Mouse (Mus musculus): ENCODE measurements around the gene Atp1a1. TPM values are rescaled to one million over a fixed set of nuclear protein-coding genes. Genes with fewer than 3 reads are reported as not detected.

The Atp1a1 gene
- polyA plus RNA-seq, 1 experiment from 2014 or later: 132 TPM

DNA sequence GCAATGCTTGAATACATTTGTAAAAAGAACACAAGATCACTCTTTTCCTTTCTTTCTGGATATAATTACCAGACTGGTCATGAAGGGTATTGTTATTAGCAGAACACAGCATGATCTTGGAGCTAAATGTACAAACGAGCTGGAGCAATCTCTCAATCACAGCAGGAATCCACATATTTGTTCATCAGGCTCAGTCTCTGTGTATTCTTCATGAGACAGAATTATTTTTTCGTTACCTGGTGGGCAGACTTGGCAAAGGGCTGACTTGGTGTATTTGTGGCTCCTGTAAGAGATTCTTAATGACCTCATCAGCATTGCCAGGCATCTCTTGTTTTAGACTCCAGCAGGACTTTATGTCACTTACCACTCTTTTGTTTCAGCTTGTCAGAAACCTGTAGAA lies 31.6 kb upstream of the Atp1a1 start:
- Histone ChIP-seq H3K36me3 (ENCODE audit: control insufficient read depth, insufficient read depth, low read length) (no peaks in the 10 kb centered on the region), H3K9ac (ENCODE audit: low read length) (no peak overlapping the region), H3K9me3 (ENCODE audit: control insufficient read depth, low read length) (no peaks in the 10 kb centered on the region), H3K27me3 (ENCODE audit: control insufficient read depth, insufficient read depth, low read length) (no peaks in the 10 kb centered on the region), H3K4me2 (replicated peaks; ENCODE audit: low read depth) (no peak overlapping the region), H3K27ac (replicated peaks) (no peak overlapping the region), H3K4me1 (replicated peaks; ENCODE audit: control insufficient read depth, insufficient read depth) (no peaks in the 10 kb centered on the region), H3K4me3 (ENCODE audit: low read depth, low read length) (no peak overlapping the region)
- DNase-seq (ENCODE audit: low spot score) (no peak), ATAC-seq (ENCODE audit: low FRiP score, low TSS enrichment) (no peak)
- 49% methylated on average over 2 of the region's 2 CpGs for WGBS
- TF ChIP-seq CTCF (IDR thresholded peaks at IDR 0.05; ENCODE audit: low read depth) (no peak), EP300 (optimal IDR thresholded peaks at IDR 0.05) (no peak)

DNA sequence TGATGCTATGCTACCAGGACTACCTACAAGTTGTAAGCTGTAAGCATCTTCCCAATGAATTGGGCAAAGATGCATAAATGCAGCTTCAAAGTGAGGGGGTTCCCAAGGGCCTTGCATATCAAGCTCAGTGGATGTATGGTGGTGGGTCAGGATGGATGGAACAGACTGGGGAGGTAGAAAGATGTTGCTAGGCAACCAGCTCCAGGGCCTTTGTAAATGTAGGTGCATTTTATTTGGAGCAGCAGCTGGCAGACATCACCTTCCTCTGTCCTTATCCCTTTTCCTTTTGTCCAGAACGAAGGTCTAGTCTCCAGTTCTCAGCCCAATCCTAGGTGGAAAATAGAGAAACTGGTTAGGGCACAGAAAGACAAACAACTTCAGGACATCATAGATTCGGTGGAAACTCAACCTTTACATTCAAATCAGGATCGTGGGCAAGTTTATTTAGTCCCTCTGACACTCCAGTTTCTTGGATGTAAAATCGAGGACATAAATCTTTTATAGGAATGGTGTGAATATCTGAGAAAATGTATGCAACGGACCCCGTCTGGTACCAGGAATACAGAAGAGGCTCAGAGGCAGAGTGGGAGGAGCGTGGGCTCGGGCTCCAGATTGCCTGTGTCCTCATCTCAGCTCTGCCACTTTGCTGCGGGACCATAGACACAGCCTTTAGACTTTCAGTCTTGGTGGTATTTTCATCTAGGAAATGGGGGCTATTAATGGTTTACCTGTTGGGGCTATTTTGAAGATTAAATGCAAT lies 29.8 kb upstream of the Atp1a1 start:
- Histone ChIP-seq H3K27me3 (ENCODE audit: control insufficient read depth, insufficient read depth, low read length) (no peaks in the 10 kb centered on the region), H3K36me3 (ENCODE audit: control insufficient read depth, insufficient read depth, low read length) (no peaks in the 10 kb centered on the region), H3K4me3 (ENCODE audit: low read depth, low read length) (no peak overlapping the region), H3K9me3 (ENCODE audit: control insufficient read depth, low read length) (no peaks in the 10 kb centered on the region), H3K4me2 (replicated peaks; ENCODE audit: low read depth) (no peak overlapping the region), H3K4me1 (replicated peaks; ENCODE audit: control insufficient read depth, insufficient read depth) (no peaks in the 10 kb centered on the region), H3K27ac (replicated peaks) (no peak overlapping the region), H3K9ac (ENCODE audit: low read length) (no peak overlapping the region)
- ATAC-seq (ENCODE audit: low FRiP score, low TSS enrichment): no peak
- no peak for TF ChIP-seq CTCF (IDR thresholded peaks at IDR 0.05; ENCODE audit: low read depth)
- TF ChIP-seq EP300 (optimal IDR thresholded peaks at IDR 0.05): no peak
- no peak for DNase-seq (ENCODE audit: low spot score)
- WGBS: 77% methylated on average over 9 of the region's 9 CpGs

DNA sequence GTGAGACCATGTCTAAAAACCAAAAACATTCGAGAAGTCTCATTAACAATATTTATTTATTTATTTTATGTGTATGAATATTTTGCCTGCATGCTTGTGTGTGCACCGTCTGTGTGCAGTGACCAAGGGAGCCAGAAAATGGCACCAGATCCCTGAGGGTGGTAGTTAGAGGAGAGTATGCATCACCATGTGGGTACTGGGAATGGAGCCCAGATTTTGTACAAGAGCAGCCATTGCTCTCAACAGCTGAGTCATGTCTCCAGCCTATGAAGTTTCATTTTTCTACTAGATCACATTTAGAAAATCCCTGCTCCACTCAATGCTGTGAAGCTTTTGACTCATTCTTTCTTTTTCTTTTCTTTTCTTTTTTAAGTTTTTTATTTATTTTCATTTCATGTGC lies 23.8 kb upstream of the Atp1a1 start:
- no peak overlapping the region for H3K4me3 ChIP-seq (ENCODE audit: low read depth, low read length)
- H3K27me3 ChIP-seq (ENCODE audit: control insufficient read depth, insufficient read depth, low read length): no peaks in the 10 kb centered on the region
- no peak overlapping the region for H3K4me2 ChIP-seq (replicated peaks; ENCODE audit: low read depth)
- no peaks in the 10 kb centered on the region for H3K36me3 ChIP-seq (ENCODE audit: control insufficient read depth, insufficient read depth, low read length)
- ATAC-seq (ENCODE audit: low FRiP score, low TSS enrichment): no peak
- no peak for TF ChIP-seq EP300 (optimal IDR thresholded peaks at IDR 0.05)
- no peak for TF ChIP-seq CTCF (IDR thresholded peaks at IDR 0.05; ENCODE audit: low read depth)
- no peak overlapping the region for H3K27ac ChIP-seq (replicated peaks)
- WGBS: 71% methylated on average over 2 of the region's 2 CpGs
- no peaks in the 10 kb centered on the region for H3K9me3 ChIP-seq (ENCODE audit: control insufficient read depth, low read length)
- DNase-seq (ENCODE audit: low spot score): no peak
- no peak overlapping the region for H3K9ac ChIP-seq (ENCODE audit: low read length)
- H3K4me1 ChIP-seq (replicated peaks; ENCODE audit: control insufficient read depth, insufficient read depth): no peaks in the 10 kb centered on the region

DNA sequence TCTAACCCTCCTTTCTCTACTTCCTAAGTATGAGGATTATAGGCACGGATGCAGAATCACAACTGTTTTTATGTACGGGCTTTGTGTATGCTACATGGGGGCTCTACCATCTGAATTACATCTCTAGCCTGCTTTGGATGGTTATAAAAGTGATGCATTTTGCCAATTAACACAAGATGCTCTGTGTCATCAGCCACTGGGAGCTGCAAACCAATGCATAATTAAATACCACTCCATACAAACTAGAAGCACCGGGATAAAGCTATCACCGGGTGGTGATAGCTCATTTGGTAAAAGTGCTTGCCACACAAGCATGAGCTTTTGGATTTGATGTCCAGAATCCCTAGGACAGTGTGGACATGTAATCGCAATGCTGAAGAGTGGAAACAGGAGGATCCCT lies 19.8 kb upstream of the Atp1a1 start:
- H3K4me1 ChIP-seq (replicated peaks; ENCODE audit: control insufficient read depth, insufficient read depth): no peaks in the 10 kb centered on the region
- no peak overlapping the region for H3K4me3 ChIP-seq (ENCODE audit: low read depth, low read length)
- no peak overlapping the region for H3K9ac ChIP-seq (ENCODE audit: low read length)
- H3K27me3 ChIP-seq (ENCODE audit: control insufficient read depth, insufficient read depth, low read length): no peaks in the 10 kb centered on the region
- no peak for ATAC-seq (ENCODE audit: low FRiP score, low TSS enrichment)
- DNase-seq (ENCODE audit: low spot score): no peak
- H3K27ac ChIP-seq (replicated peaks): no peak overlapping the region
- 94% methylated on average over 5 of the region's 5 CpGs for WGBS
- no peak overlapping the region for H3K4me2 ChIP-seq (replicated peaks; ENCODE audit: low read depth)
- no peaks in the 10 kb centered on the region for H3K36me3 ChIP-seq (ENCODE audit: control insufficient read depth, insufficient read depth, low read length)
- H3K9me3 ChIP-seq (ENCODE audit: control insufficient read depth, low read length): no peaks in the 10 kb centered on the region
- TF ChIP-seq EP300 (optimal IDR thresholded peaks at IDR 0.05) (no peak), CTCF (IDR thresholded peaks at IDR 0.05; ENCODE audit: low read depth) (no peak)

DNA sequence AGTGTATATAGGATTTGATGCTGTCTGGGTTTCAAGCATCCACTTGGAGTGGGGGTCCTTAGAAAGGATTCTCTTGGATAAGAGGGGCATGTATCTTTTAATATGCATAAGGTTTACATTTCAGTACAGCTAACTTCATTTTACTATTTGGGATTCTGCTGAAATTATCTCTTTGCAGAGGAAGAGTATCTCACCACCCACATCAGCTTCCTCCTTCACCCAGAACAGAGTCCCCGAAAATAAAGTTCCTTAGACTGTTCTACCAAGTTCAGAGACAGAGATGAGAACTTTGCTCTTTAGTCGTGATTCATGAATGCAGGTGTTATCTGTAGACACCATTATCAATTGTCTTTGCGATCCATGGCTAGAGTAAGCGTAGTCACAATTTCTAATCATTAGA lies 14.5 kb upstream of the Atp1a1 start:
- Histone ChIP-seq H3K27ac (replicated peaks) (no peak overlapping the region), H3K27me3 (ENCODE audit: control insufficient read depth, insufficient read depth, low read length) (no peaks in the 10 kb centered on the region), H3K9ac (ENCODE audit: low read length) (no peak overlapping the region), H3K4me3 (ENCODE audit: low read depth, low read length) (no peak overlapping the region), H3K9me3 (ENCODE audit: control insufficient read depth, low read length) (no peaks in the 10 kb centered on the region), H3K4me2 (replicated peaks; ENCODE audit: low read depth) (no peak overlapping the region), H3K36me3 (ENCODE audit: control insufficient read depth, insufficient read depth, low read length) (no peaks in the 10 kb centered on the region), H3K4me1 (replicated peaks; ENCODE audit: control insufficient read depth, insufficient read depth) (no peaks in the 10 kb centered on the region)
- no peak for ATAC-seq (ENCODE audit: low FRiP score, low TSS enrichment)
- 88% methylated on average over 4 of the region's 4 CpGs for WGBS
- TF ChIP-seq EP300 (optimal IDR thresholded peaks at IDR 0.05) (no peak), CTCF (IDR thresholded peaks at IDR 0.05; ENCODE audit: low read depth) (no peak)
- no peak for DNase-seq (ENCODE audit: low spot score)

DNA sequence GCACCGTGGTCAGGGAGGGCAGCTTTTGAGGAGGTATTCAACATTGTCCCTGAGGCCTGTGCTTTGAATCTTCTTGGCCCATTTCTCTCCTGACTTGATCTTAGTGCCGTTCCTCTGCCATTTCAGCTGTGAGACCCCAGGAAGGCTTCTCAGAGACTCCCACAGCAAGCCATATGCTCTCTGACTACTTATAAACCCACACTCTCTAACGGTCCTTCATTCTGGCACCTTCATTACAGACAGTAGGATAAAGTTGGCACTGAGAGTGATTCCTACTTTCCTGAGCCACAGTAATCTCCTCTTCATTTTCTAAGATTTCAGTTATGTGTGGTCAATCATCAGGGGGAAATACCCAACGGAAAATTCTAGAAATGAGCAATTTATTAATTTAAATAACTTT lies 14.0 kb upstream of the Atp1a1 start:
- 85% methylated on average over 4 of the region's 4 CpGs for WGBS
- Histone ChIP-seq H3K4me3 (ENCODE audit: low read depth, low read length) (no peak overlapping the region), H3K27me3 (ENCODE audit: control insufficient read depth, insufficient read depth, low read length) (no peaks in the 10 kb centered on the region), H3K4me2 (replicated peaks; ENCODE audit: low read depth) (no peak overlapping the region), H3K9me3 (ENCODE audit: control insufficient read depth, low read length) (no peaks in the 10 kb centered on the region), H3K9ac (ENCODE audit: low read length) (no peak overlapping the region), H3K4me1 (replicated peaks; ENCODE audit: control insufficient read depth, insufficient read depth) (no peaks in the 10 kb centered on the region), H3K36me3 (ENCODE audit: control insufficient read depth, insufficient read depth, low read length) (no peaks in the 10 kb centered on the region), H3K27ac (replicated peaks) (no peak overlapping the region)
- DNase-seq (ENCODE audit: low spot score) (no peak), ATAC-seq (ENCODE audit: low FRiP score, low TSS enrichment) (no peak)
- TF ChIP-seq CTCF (IDR thresholded peaks at IDR 0.05; ENCODE audit: low read depth) (no peak), EP300 (optimal IDR thresholded peaks at IDR 0.05) (no peak)
